Mouse (Mus musculus) neural tube, embryonic 14.5 days (tissue): ENCODE measurements around the gene Nek10. TPM values are rescaled to one million over a fixed set of nuclear protein-coding genes. Genes with fewer than 3 reads are reported as not detected.

Experiments
- ATAC-seq: fragments of 200-750 bp; cut with Nextera tagmentation; 2 replicates; pipeline ENCODE4 v1.8.0; 2017; ENCODE audit warnings: low read depth, mild to moderate bottlenecking, moderate TSS enrichment, moderate library complexity
- H3K27ac ChIP-seq: fragments of 300-500 bp; sonication (generic); 2 replicates; pipeline ENCODE4 v1.5.1; 2014; ENCODE audit warnings: low read depth, mild to moderate bottlenecking, control low read depth, low read length, moderate library complexity, mixed read lengths
- H3K27me3 ChIP-seq: fragments of 300-500 bp; sonication (generic); 2 replicates; pipeline ENCODE4 v1.6.1; 2014; ENCODE audit warnings: low read length; ENCODE audit not compliant: control insufficient read depth, insufficient read depth
- H3K36me3 ChIP-seq: fragments of 300-500 bp; sonication (generic); 2 replicates; pipeline ENCODE4 v1.6.1; 2014; ENCODE audit warnings: low read length, mixed read lengths; ENCODE audit not compliant: control insufficient read depth, insufficient read depth
- H3K4me1 ChIP-seq: fragments of 300-500 bp; sonication (generic); 2 replicates; pipeline ENCODE4 v1.6.1; 2014; ENCODE audit warnings: low read length; ENCODE audit not compliant: control insufficient read depth, insufficient read depth
- H3K4me2 ChIP-seq: fragments of 300-500 bp; sonication (generic); 2 replicates; pipeline ENCODE4 v1.6.1; 2014; ENCODE audit warnings: mild to moderate bottlenecking, low read depth, low read length, control low read depth
- H3K4me3 ChIP-seq: fragments of 300-500 bp; sonication (generic); 2 replicates; pipeline ENCODE4 v1.5.1; 2014; ENCODE audit warnings: low read depth, low read length, control low read depth, mixed read lengths
- H3K9ac ChIP-seq: fragments of 300-500 bp; sonication (generic); replicated peaks from 2 replicates; pipeline ENCODE4 v1.6.1; 2014; ENCODE audit warnings: low read depth, mild to moderate bottlenecking, control low read depth, low read length, mixed read lengths
- H3K9me3 ChIP-seq: fragments of 300-500 bp; sonication (generic); 2 replicates; pipeline ENCODE4 v1.6.1; 2016; ENCODE audit warnings: low read length; ENCODE audit not compliant: control insufficient read depth
- WGBS: fragments of 180-500 bp; shearing (Covaris S2); extraction: QIAGEN DNeasy Blood & Tissue Kit; methylation state at CpG from one replicate; pipeline ENCODE4 v1.1.7; 2014; 5-methylcytosine and 5-hydroxymethylcytosine counted together
- polyA plus RNA-seq: library from polyadenylated mRNA; unstranded; fragments of >200 nt; fragmentation: Nextera tagmentation; extraction: Ambion mirVana; gene quantifications from 2 replicates; pipeline ENCODE4 v1.2.1, GENCODE M21; 2014

The Nek10 gene
- polyA plus RNA-seq, 1 experiment from 2014 or later: 0.04 TPM

DNA sequence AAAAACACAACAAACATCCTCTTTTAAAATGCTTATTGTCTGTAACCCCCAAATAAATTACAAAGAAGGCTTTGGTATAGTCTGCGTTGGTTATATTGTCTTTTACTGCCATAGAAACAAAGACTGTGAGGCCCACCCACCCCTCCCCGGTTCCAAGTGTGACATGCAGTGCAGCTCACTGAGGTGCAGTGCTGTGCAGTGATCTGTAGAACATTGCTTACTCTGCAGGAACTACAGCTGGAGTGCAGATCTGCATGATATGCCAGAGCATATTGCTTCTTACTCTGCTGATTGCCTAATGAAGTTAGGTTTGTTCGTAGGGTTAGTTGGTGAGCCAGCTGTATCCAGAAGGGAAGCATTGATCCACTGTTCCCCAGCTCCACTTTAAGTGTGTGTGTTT lies 57.1 kb downstream of the Nek10 start:
- H3K36me3 ChIP-seq: no peaks in the 10 kb centered on the region
- no peaks in the 10 kb centered on the region for H3K27me3 ChIP-seq
- no peak for ATAC-seq
- no peak overlapping the region for H3K9ac ChIP-seq
- no peak overlapping the region for H3K27ac ChIP-seq
- no peak overlapping the region for H3K4me3 ChIP-seq
- no peak overlapping the region for H3K4me2 ChIP-seq
- H3K9me3 ChIP-seq: no peaks in the 10 kb centered on the region
- 26% methylated on average over 3 of the region's 3 CpGs for WGBS
- H3K4me1 ChIP-seq: no peaks in the 10 kb centered on the region

DNA sequence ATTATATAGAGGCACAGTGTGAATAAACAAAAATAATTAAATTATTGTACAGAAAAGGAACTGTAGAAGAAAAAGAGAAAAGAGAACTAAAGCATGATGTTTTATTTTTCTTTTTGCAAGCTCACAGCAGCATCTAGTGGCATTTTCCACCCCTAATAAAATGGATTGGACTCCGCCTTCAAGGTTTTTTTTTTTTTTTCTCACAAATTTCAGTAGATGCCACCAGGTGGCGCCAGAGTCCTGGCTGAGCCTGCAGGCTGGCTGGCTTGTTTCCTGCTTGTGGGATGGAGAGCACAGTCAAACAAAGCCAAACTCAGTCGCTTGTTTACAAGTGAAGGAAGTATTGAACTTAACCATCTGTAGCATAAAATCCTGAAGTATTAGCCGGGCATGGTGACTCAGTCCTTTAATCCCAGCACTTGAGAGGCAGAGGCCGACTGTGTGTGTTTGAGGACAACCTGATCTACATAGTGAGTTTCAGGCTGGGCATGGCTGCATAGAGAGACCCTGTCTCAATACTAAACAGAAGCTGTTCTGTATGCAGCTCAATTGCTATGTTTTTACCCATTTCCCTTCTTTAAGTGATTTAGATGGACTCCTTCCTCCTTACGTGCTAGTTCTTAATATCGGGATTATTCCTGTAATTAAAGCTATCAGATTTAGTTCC lies 60.6 kb downstream of the Nek10 start:
- peak; percentile 85 for ATAC-seq
- H3K27me3 ChIP-seq: no peaks in the 10 kb centered on the region

DNA sequence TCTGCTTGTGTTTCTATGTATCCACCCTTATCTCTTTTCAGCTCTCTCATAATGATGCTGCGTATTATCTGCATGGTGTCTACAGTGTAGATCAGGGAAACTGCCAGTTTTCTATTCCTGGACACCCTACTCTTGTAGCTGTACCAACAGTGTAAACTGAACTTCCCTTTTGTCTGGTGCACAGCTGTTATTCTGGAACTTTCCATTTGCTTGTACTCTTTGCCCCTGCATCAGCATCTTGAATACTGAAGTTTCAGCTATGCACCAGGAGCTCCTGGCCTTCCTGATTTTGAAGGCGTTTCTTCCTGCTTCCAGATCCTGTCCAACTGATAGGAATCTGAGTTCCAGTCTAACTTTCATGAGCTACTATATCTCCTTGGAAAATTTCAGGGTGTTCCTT lies 66.0 kb downstream of the Nek10 start:
- no peak overlapping the region for H3K27ac ChIP-seq
- ATAC-seq: no peak
- H3K4me3 ChIP-seq: no peak overlapping the region
- no peak overlapping the region for H3K4me2 ChIP-seq
- H3K36me3 ChIP-seq: no peaks in the 10 kb centered on the region
- no peaks in the 10 kb centered on the region for H3K27me3 ChIP-seq
- no peak overlapping the region for H3K9ac ChIP-seq
- H3K9me3 ChIP-seq: no peaks in the 10 kb centered on the region
- H3K4me1 ChIP-seq: no peaks in the 10 kb centered on the region
- 87% methylated on average over 2 of the region's 2 CpGs for WGBS

More for the DNA sequence above, 60.6 kb downstream of the Nek10 start:
- Histone ChIP-seq H3K36me3 (no peaks in the 10 kb centered on the region), H3K4me3 (no peak overlapping the region), H3K4me1 (no peaks in the 10 kb centered on the region), H3K9ac (no peak overlapping the region), H3K9me3 (no peaks in the 10 kb centered on the region), H3K27ac (no peak overlapping the region), H3K4me2 (no peak overlapping the region)
- 22% methylated on average over 7 of the region's 7 CpGs for WGBS

DNA sequence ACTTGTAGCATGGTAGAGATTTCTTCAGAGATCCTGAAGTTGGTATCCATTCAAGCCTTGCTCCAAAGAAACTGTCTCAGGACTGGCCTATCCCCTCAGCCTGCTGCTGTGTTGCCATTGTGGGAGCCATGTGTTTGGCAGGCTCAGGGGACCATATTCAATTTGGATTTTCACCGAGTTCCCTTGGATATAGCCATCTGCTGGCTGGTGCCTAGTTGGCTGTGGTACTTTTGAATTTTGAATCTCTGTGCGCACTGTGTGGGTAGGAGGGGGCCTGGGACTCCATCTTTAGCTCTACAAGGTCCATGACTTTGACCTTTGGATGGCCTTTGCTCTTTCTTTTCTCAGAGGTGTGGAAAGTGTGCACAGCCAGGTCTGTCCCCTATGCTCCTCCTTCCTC lies 66.8 kb downstream of the Nek10 start:
- ATAC-seq: no peak

DNA sequence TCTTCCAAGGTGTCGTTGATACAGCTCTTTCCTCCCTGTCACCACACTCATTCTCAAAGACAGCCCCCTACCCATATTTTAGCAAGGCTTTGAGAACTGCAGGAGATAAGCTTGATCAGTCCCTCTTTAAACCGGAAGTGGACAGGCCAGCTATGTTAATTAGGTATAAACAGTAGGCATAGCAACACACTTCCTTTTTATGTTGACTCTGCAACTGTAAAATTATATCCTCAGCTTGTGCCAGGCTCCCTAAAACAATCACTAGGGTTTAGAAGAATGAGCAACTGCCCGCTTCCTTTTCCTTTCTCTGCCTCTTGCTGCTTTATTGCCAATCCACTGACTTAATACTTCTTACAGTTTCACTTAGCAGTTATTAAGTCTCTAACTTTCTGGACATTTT lies 67.2 kb downstream of the Nek10 start:
- H3K9ac ChIP-seq: no peak overlapping the region
- H3K4me1 ChIP-seq: no peaks in the 10 kb centered on the region
- no peaks in the 10 kb centered on the region for H3K9me3 ChIP-seq
- no peak overlapping the region for H3K4me2 ChIP-seq
- H3K36me3 ChIP-seq: no peaks in the 10 kb centered on the region
- WGBS: 80% methylated on average over 3 of the region's 3 CpGs
- H3K27ac ChIP-seq: no peak overlapping the region
- no peak for ATAC-seq
- H3K27me3 ChIP-seq: no peaks in the 10 kb centered on the region
- H3K4me3 ChIP-seq: no peak overlapping the region

More for the DNA sequence above, 66.8 kb downstream of the Nek10 start:
- no peak overlapping the region for H3K4me2 ChIP-seq
- no peaks in the 10 kb centered on the region for H3K9me3 ChIP-seq
- 79% methylated on average over 2 of the region's 2 CpGs for WGBS
- H3K36me3 ChIP-seq: no peaks in the 10 kb centered on the region
- no peaks in the 10 kb centered on the region for H3K4me1 ChIP-seq
- H3K27me3 ChIP-seq: no peaks in the 10 kb centered on the region
- H3K4me3 ChIP-seq: no peak overlapping the region
- H3K27ac ChIP-seq: no peak overlapping the region
- H3K9ac ChIP-seq: no peak overlapping the region

DNA sequence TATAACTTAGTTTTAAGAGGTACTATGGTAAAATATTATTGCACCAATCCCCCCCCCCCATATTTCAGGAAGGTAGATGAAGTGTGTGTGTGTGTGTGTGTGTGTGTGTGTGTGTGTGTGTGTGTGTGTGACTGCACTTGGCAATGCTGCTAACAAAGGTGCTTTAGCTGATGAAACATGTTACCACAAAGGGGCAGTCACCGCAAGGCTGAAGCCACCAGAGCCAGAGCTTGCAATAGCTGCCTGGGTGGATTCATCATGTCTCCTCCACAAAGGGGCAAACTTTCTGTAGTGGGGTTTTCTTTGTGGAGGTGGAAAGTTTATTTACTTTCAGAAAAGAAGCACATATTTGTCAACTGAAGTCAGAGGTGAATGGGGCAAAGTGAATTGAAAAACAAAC lies 67.9 kb downstream of the Nek10 start:
- no peak overlapping the region for H3K4me2 ChIP-seq
- no peak overlapping the region for H3K9ac ChIP-seq
- no peak for ATAC-seq
- no peak overlapping the region for H3K27ac ChIP-seq
- no peaks in the 10 kb centered on the region for H3K4me1 ChIP-seq
- no peaks in the 10 kb centered on the region for H3K36me3 ChIP-seq
- no peaks in the 10 kb centered on the region for H3K27me3 ChIP-seq
- no peaks in the 10 kb centered on the region for H3K9me3 ChIP-seq
- 92% methylated on average over 1 of the region's 1 CpGs for WGBS
- H3K4me3 ChIP-seq: no peak overlapping the region

DNA sequence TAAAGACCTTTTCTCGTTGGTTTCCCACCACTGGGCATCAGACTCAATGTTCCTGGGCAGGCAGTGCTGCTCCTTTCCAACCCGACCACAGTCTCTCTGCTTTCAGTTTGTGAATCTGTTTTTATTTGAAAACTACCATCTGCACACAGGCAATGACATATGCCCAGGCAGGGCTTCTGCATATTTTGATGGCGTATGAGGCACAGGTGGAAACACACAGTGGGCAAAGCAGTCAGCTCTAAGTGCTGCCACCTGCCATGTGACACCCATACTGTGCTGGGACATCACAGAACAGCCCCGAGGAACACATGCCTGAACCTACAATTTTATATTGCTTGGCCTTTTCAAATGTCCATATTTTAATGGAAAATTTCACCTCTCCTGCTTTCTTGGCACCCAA lies 68.5 kb downstream of the Nek10 start:
- Histone ChIP-seq H3K4me3 (no peak overlapping the region), H3K9me3 (no peaks in the 10 kb centered on the region), H3K27ac (no peak overlapping the region), H3K4me1 (no peaks in the 10 kb centered on the region), H3K36me3 (no peaks in the 10 kb centered on the region), H3K9ac (no peak overlapping the region), H3K4me2 (no peak overlapping the region), H3K27me3 (no peaks in the 10 kb centered on the region)
- WGBS: 75% methylated on average over 4 of the region's 4 CpGs
- ATAC-seq: no peak

DNA sequence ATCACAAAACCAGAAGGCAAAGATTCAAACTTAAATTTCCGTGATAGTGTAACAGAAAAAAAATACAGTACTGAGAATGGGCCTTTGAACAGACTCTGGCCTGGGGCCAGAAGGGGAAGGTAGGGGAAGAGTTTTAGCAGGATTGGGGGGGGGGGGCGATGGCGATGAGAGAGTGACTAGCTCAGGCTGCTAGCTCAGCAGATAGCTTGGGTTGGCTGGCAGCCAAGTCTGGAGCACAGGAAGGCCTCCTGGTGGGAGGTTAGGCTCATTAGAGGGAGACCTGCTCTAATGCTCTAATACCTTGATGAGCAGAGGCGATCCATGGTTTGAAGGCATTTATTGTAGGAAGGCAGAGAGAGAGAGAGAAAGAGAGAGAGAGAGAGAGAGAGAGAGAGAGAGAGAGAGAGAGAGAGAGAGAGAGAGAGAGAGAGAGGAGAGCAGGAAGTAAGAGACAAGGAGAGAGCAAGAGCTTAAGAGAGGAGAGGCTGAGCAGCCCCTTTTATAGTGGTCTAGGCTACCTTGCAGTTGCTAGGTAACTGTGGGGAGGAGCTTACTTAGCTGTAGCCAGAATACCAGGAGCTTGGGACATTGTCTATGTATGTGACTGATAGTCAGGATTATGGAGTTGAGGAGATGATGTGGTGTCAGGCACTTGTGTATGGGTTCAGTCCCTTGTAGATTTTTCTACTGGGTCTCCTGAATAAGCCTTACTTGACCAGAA lies 90.9 kb downstream of the Nek10 start:
- no peak overlapping the region for H3K27ac ChIP-seq
- H3K4me1 ChIP-seq: no peaks in the 10 kb centered on the region
- no peak overlapping the region for H3K4me3 ChIP-seq
- peak; percentile 77; the same call in 1 of the 2 replicates for ATAC-seq
- no peak overlapping the region for H3K9ac ChIP-seq
- H3K4me2 ChIP-seq: no peak overlapping the region
- no peaks in the 10 kb centered on the region for H3K9me3 ChIP-seq
- WGBS: 32% methylated on average over 4 of the region's 4 CpGs
- no peaks in the 10 kb centered on the region for H3K27me3 ChIP-seq
- no peaks in the 10 kb centered on the region for H3K36me3 ChIP-seq

DNA sequence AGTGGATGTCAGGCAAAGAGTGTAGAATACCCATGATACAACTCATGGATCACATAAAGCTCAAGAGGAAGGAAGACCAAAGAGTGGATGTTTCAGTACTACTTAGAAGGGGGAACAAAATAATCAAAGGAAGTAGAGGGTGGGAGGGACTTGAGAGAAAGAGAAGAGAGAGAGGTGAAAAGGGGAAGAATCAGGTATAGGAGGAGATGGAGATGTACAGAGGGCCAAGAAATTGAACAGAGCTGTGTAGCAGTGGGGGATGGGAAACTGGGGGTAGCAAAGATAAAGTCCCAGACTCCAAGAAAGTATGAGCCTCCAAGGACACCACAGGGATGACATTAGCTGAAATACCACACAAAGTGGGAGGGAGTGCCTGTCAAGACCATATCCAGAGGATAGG lies 91.6 kb downstream of the Nek10 start:
- H3K9me3 ChIP-seq: no peaks in the 10 kb centered on the region
- no peak for ATAC-seq
- H3K27me3 ChIP-seq: no peaks in the 10 kb centered on the region
- H3K9ac ChIP-seq: no peak overlapping the region
- H3K4me3 ChIP-seq: no peak overlapping the region
- no peaks in the 10 kb centered on the region for H3K4me1 ChIP-seq
- H3K36me3 ChIP-seq: no peaks in the 10 kb centered on the region
- no peak overlapping the region for H3K4me2 ChIP-seq
- H3K27ac ChIP-seq: no peak overlapping the region
